Mouse (Mus musculus) adrenal gland, adult 8-10 months (tissue): Measurements from ENCODE around the gene Arpc2. TPM values are rescaled to one million over a fixed set of nuclear protein-coding genes. Genes with fewer than 3 reads are reported as not detected.

ENCODE experiments used
- DNase-seq: peaks from one replicate; pipeline ENCODE4 v3.0.0; 2022
- total RNA-seq, 4 experiments: library from RNA; stranded (reverse); gene quantifications; 2 replicates each; pipeline ENCODE4 v1.2.4; 2022

Arpc2 gene
- total RNA-seq = 100 to 1,000 TPM; 171 to 184 (median 181) TPM

- peak; percentile 96 for DNase-seq
Observed at GRCm38 (mm10) chr1:74235938-74236589, at the start of gene Arpc2. Arpc2 (plus strand) TSS chr1:74236084.

- no peak for DNase-seq
Observed at GRCm38 (mm10) chr1:74190471-74190870, 45.4 kb upstream of the Arpc2 start.

GRCm38 (mm10) chr1:74192711-74193110 is 43.2 kb upstream of the Arpc2 start:
- DNase-seq = no peak

GRCm38 (mm10) chr1:74194445-74194844 is 41.4 kb upstream of the Arpc2 start, which contains the start of gene Cxcr1:
Cxcr1 (minus strand) TSS chr1:74194631.
- DNase-seq = no peak

GRCm38 (mm10) chr1:74195961-74196360 is 39.9 kb upstream of the Arpc2 start:
- no peak for DNase-seq

GRCm38 (mm10) chr1:74196621-74197419 is 39.1 kb upstream of the Arpc2 start:
- no peak for DNase-seq

- DNase-seq = no peak
Observed at GRCm38 (mm10) chr1:74197726-74198470, 38.0 kb upstream of the Arpc2 start.

GRCm38 (mm10) chr1:74199046-74199445 is 36.8 kb upstream of the Arpc2 start:
- DNase-seq = no peak

- DNase-seq = no peak
Observed at GRCm38 (mm10) chr1:74201048-74201844, 34.6 kb upstream of the Arpc2 start.

GRCm38 (mm10) chr1:74203457-74203856 is 32.4 kb upstream of the Arpc2 start:
- no peak for DNase-seq

GRCm38 (mm10) chr1:74205881-74206280 is 30.0 kb upstream of the Arpc2 start:
- DNase-seq = no peak

GRCm38 (mm10) chr1:74206642-74207041 is 29.2 kb upstream of the Arpc2 start:
- no peak for DNase-seq

GRCm38 (mm10) chr1:74207906-74208305 is 28.0 kb upstream of the Arpc2 start:
- no peak for DNase-seq

GRCm38 (mm10) chr1:74208941-74209340 is 26.9 kb upstream of the Arpc2 start:
- DNase-seq = no peak

- DNase-seq = no peak
Observed at GRCm38 (mm10) chr1:74219922-74220321, 16.0 kb upstream of the Arpc2 start.

GRCm38 (mm10) chr1:74227317-74227716 is 8.6 kb upstream of the Arpc2 start:
- no peak for DNase-seq

GRCm38 (mm10) chr1:74229942-74230341 is 5.9 kb upstream of the Arpc2 start:
- DNase-seq = no peak

GRCm38 (mm10) chr1:74230992-74231391 is 4.9 kb upstream of the Arpc2 start:
- DNase-seq = no peak

GRCm38 (mm10) chr1:74236590-74237317 is 870 bp downstream of the Arpc2 start:
- DNase-seq = peak; percentile 34

GRCm38 (mm10) chr1:74237671-74238070 is 1.8 kb downstream of the Arpc2 start:
- no peak for DNase-seq

GRCm38 (mm10) chr1:74238136-74238535 is 2.3 kb downstream of the Arpc2 start:
- no peak for DNase-seq

GRCm38 (mm10) chr1:74239162-74239561 is 3.3 kb downstream of the Arpc2 start:
- no peak for DNase-seq
